Mouse (Mus musculus) R1 (cell line): Measurements from ENCODE around the gene Rrh.
A peak's percentile ranks its signal among the peaks of the same experiment; 100 is the strongest.

ENCODE experiments used
- DNase-seq: peaks from one replicate; pipeline ENCODE4 v3.0.0-alpha.2; 2018; ENCODE audit warnings: low read depth, low spot score

Gene Rrh

DNA sequence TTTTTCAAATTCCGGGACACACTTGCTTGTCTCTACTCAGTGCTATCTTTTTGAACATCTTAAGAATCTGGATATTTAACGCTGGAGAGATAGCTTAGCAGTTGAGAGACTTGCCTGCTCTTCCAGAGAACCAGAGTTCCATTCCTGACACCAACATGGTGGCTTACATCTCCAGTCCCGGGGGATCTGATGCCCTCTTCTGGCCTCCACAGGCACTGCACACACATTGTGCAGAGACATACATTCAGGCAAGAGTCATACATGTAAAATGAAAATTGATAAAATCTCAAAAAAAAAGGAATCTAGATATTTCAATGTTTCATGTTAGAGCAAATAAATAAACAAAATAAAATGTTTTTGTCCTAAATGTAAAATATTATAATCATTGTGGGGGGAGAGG, 39.6 kb downstream of the Rrh start:
- no peak for DNase-seq

DNA sequence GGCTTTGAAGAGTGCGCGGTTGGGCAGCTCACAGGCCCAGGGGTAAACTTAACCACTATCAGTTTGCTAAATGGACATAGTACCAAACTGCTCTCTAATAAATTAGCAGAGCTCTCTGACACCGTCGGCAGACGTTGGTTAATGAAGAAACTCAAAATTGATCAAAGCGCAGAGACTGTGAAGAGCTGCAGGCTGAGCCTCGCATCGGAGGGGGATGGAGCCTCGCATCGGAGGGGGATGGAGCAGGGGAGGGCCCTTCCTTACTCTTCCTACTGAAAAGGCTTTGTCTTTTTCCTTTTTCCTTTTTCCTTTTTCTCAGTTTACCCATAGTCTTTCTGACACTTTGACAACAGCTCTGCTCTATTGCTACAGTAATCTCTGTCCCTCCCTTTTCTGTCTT, 41.0 kb downstream of the Rrh start:
- no peak for DNase-seq

DNA sequence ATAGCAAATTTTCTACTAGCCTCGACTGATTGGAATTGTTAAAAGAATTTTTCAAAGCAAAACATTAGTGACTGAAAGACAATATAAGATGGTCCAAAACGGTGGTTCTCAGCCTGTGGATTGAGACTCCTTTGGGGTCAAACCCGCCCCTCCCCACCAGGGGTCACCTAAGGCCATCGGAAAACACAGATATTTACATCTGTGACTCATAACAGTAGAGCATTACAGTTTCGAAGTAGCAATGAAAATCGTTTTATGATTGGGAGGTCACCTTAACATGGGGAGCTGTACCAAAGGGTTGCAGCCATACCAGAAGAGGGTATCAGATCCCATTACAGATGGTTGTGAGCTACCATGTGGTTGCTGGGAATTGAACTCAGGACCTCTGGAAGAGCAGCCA, 51.2 kb downstream of the Rrh start:
- DNase-seq: no peak

DNA sequence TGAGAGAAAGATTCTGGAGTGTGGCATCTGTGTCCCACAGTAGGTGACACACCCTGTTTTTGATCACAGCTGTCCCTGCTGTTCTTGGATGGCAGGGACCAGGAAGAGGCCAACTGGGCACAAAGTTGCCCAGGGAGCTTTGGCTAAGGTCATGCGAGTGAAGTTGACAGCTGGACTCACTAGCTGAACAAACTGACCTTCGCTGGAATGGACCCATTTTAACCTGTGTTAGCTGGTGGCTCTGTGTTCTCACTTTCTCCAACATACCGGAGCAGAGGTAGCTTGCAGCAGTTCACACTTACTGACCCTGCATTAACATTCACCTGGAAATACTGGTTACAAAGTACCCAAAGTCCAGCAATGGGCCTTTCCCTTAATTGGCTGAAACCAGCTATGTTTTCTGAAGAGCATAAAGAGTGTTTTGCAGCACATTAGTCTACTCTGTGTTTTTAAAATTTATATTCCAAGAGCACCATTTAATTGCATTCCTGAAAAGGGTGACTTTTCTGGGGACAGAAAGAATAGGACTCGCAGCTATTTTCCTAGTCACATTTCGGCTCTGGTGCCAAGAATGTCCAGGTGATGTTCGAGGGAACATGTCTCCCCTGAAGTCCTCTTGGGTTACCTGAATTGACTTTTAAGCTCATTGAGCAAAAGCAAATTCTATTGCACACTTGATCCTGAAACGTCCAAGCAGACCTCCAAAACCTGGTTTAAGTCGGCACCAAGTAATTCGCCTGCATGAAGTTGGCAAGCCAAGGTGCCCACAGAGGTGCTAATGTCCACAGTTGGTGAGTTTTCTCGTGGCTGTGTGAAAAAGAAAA, 55.2 kb downstream of the Rrh start:
- DNase-seq: no peak

DNA sequence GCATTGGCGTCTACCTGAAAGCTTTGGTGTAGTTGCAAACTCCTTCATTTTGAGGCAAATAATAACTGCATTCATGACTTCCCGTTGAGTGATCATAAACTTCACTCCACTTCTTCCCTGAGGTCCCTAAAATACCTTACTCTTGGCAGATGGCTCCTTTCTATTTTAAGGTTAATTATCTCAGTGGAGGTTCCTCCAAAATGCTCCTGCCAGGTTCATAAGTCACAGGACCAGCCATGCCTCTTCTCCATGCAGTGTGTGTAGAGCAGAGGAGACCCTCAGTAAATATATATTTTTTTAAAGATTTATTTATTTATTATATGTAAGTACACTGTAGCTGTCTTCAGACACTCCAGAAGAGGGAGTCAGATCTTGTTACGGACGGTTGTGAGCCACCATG, 56.3 kb downstream of the Rrh start:
- no peak for DNase-seq

DNA sequence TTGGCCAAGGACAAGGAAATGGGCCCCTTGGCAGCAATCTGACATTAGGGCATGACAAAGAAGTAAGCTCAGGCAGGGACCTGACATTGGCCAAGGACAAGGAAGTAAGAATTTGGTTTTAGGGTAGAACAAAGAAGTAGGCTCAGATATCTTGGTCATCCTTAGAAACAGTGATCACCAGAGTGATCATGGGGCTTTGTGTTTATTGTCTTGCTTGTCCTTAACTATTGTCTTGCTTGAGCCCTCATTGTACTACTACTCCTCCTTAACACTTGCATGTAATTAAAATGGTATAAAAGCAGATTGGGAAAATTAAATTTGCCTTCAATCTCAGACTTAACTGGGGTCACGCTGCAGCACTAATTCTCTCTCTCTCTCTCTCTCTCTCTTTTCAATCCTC, 64.8 kb downstream of the Rrh start:
- DNase-seq: peak; percentile 25

DNA sequence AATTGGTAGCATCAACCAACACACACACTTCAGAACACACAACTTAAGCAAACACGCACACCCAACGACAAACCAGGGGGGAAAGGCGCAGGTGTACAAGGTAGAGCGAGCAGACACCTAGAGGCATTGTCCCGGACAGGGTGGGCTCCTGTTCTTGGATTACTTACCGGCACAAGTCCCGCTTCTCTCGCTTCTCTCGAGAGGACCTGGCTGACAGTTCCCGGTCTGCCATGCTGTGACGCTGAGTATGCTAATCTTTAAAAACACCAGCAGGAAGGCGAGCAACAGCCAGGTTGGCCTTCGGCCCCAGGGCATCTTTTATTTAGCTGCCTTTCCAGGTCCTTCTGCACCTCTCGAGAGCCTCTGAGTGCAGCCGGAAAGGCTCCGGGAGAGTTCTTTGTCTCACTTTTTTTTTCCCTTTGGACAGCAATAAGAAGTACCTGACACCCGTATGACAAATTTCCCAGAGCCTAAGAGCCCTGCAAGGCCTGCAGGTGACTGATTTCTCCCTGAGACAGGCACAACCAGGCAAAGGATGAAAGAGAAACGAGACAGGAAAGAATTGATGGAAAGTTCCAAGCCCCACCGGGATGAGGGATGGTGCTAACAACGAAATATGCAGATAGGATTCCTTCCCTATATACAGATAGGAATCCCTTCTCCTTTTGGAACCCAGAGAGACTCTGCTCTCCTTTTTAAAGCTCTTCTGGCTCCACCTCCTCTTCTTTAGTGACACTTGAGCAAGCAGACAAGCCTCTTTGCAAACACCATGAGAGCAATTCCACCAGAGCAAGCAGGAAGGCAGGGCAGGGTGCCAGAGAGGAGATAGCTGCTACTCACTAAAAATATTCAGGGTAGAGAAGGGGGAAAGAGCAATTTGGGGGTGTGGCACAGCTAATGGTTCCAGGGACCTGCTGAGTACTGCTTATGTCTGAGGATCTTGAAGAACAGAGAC, 67.5 kb downstream of the Rrh start, which contains the start of gene Egf:
TSS of gene Egf (minus strand) at position 667 of the 955 bp plus-strand sequence.
- DNase-seq: peak; percentile 21
